Mouse (Mus musculus) kidney, embryonic 15.5 days (tissue): ENCODE measurements around the gene Arhgap24. TPM values are rescaled to one million over a fixed set of nuclear protein-coding genes. Genes with fewer than 3 reads are reported as not detected.

Source experiments
- ATAC-seq: fragments of 200-750 bp; cut with Nextera tagmentation; replicated peaks from 2 replicates; pipeline ENCODE4 v1.8.0; 2017; ENCODE audit warnings: moderate TSS enrichment; ENCODE audit not compliant: low FRiP score
- H3K27ac ChIP-seq: fragments of 300-500 bp; sonication (generic); 2 replicates; pipeline ENCODE4 v1.5.1; 2015; ENCODE audit warnings: mild to moderate bottlenecking, inconsistent platforms
- H3K27me3 ChIP-seq: fragments of 300-500 bp; sonication (generic); 2 replicates; pipeline ENCODE4 v1.6.1; 2015; ENCODE audit warnings: inconsistent platforms
- H3K36me3 ChIP-seq: fragments of 300-500 bp; sonication (generic); 2 replicates; pipeline ENCODE4 v1.6.1; 2015; ENCODE audit warnings: inconsistent platforms
- H3K4me1 ChIP-seq: fragments of 300-500 bp; sonication (generic); 2 replicates; pipeline ENCODE4 v1.6.1; 2015; ENCODE audit warnings: inconsistent platforms
- H3K4me2 ChIP-seq: fragments of 300-500 bp; sonication (generic); 2 replicates; pipeline ENCODE4 v1.6.1; 2015; ENCODE audit warnings: moderate library complexity, mild to moderate bottlenecking, inconsistent platforms
- H3K4me3 ChIP-seq: fragments of 300-500 bp; sonication (generic); replicated peaks from 2 replicates; pipeline ENCODE4 v1.5.1; 2015; ENCODE audit warnings: mild to moderate bottlenecking, inconsistent platforms
- H3K9ac ChIP-seq: fragments of 300-500 bp; sonication (generic); 2 replicates; pipeline ENCODE4 v1.6.1; 2015; ENCODE audit warnings: mild to moderate bottlenecking, inconsistent platforms
- H3K9me3 ChIP-seq: fragments of 300-500 bp; sonication (generic); replicated peaks from 2 replicates; pipeline ENCODE4 v1.6.1; 2016; ENCODE audit warnings: inconsistent platforms
- WGBS: fragments of 180-500 bp; shearing (Covaris S2); methylation state at CpG from one replicate; pipeline ENCODE4 v1.1.7; 2015; ENCODE audit warnings: mixed read lengths; 5-methylcytosine and 5-hydroxymethylcytosine counted together
- polyA plus RNA-seq: library from polyadenylated mRNA; unstranded; fragments of >200 nt; fragmentation: Nextera tagmentation; extraction: Ambion mirVana; gene quantifications from 2 replicates; pipeline ENCODE4 v1.2.1, GENCODE M21; 2015

Gene Arhgap24
- polyA plus RNA-seq, 1 experiment from 2014 or later = 71.3 TPM

GRCm38 (mm10) chr5:102888482-102889162 lies 407.4 kb downstream of the Arhgap24 start:
- Histone ChIP-seq H3K4me1 (no peaks in the 10 kb centered on the region), H3K9ac (no peak overlapping the region), H3K9me3 (no peaks in the 10 kb centered on the region), H3K27ac (no peak overlapping the region), H3K27me3 (no peaks in the 10 kb centered on the region), H3K4me2 (no peak overlapping the region), H3K4me3 (no peak overlapping the region), H3K36me3 (peaks cover 25% of the 10 kb centered on the region)
- ATAC-seq = no peak
- 60% methylated on average over 14 of the region's 14 CpGs for WGBS

GRCm38 (mm10) chr5:102889163-102889488 lies 407.9 kb downstream of the Arhgap24 start:
- ATAC-seq = no peak
- Histone ChIP-seq H3K4me3 (no peak overlapping the region), H3K36me3 (peaks cover 27% of the 10 kb centered on the region), H3K27ac (no peak overlapping the region), H3K27me3 (no peaks in the 10 kb centered on the region), H3K4me1 (no peaks in the 10 kb centered on the region), H3K9ac (no peak overlapping the region), H3K9me3 (no peaks in the 10 kb centered on the region), H3K4me2 (no peak overlapping the region)
- 72% methylated on average over 2 of the region's 2 CpGs for WGBS

GRCm38 (mm10) chr5:102892226-102892625 lies 411.0 kb downstream of the Arhgap24 start:
- H3K9ac ChIP-seq = no peak overlapping the region
- ATAC-seq = no peak
- no peak overlapping the region for H3K4me2 ChIP-seq
- H3K36me3 ChIP-seq = peaks cover 38% of the 10 kb centered on the region
- no peaks in the 10 kb centered on the region for H3K27me3 ChIP-seq
- no peak overlapping the region for H3K4me3 ChIP-seq
- H3K9me3 ChIP-seq = no peaks in the 10 kb centered on the region
- no peak overlapping the region for H3K27ac ChIP-seq
- WGBS = 93% methylated on average over 11 of the region's 11 CpGs
- H3K4me1 ChIP-seq = no peaks in the 10 kb centered on the region

GRCm38 (mm10) chr5:102898301-102898700 lies 417.1 kb downstream of the Arhgap24 start:
- Histone ChIP-seq H3K36me3 (peaks cover 32% of the 10 kb centered on the region), H3K9ac (no peak overlapping the region), H3K9me3 (no peaks in the 10 kb centered on the region), H3K4me1 (0 out of 2 replicates have a peak, but pooled peaks cover 3% of the 10 kb centered on the region), H3K4me3 (no peak overlapping the region), H3K27me3 (no peaks in the 10 kb centered on the region), H3K27ac (peak overlapping the region; percentile 23), H3K4me2 (no peak overlapping the region)
- no peak; the same call in 1 of the 2 replicates for ATAC-seq
- WGBS = 88% methylated on average over 4 of the region's 4 CpGs

GRCm38 (mm10) chr5:102899680-102900215 lies 418.6 kb downstream of the Arhgap24 start:
- no peak for ATAC-seq
- Histone ChIP-seq H3K4me1 (peaks cover 10% of the 10 kb centered on the region; the same call in 1 of the 2 replicates), H3K4me2 (no peak overlapping the region), H3K36me3 (peaks cover 26% of the 10 kb centered on the region; the same call in 1 of the 2 replicates), H3K9me3 (no peaks in the 10 kb centered on the region), H3K27me3 (no peaks in the 10 kb centered on the region), H3K9ac (no peak overlapping the region), H3K27ac (no peak overlapping the region), H3K4me3 (no peak overlapping the region)
- WGBS = 67% methylated on average over 6 of the region's 6 CpGs

- Histone ChIP-seq H3K27ac (no peak overlapping the region), H3K4me3 (no peak overlapping the region)
- 84% methylated on average over 5 of the region's 5 CpGs for WGBS
These were observed 420.0 kb downstream of the Arhgap24 start for GRCm38 (mm10) chr5:102901176-102901575.

GRCm38 (mm10) chr5:102903487-102903886 lies 422.3 kb downstream of the Arhgap24 start:
- Histone ChIP-seq H3K27ac (peak overlapping the region; percentile 79), H3K9me3 (no peaks in the 10 kb centered on the region), H3K4me3 (no peak overlapping the region), H3K4me1 (peaks cover 10% of the 10 kb centered on the region; the same call in 1 of the 2 replicates), H3K4me2 (no peak overlapping the region), H3K9ac (no peak overlapping the region), H3K36me3 (peaks cover 6% of the 10 kb centered on the region; the same call in 1 of the 2 replicates), H3K27me3 (no peaks in the 10 kb centered on the region)
- peak; percentile 92 for ATAC-seq
- WGBS = 65% methylated on average over 9 of the region's 9 CpGs

More at GRCm38 (mm10) chr5:102901176-102901575, 420.0 kb downstream of the Arhgap24 start:
- no peak overlapping the region for H3K9ac ChIP-seq
- no peak overlapping the region for H3K4me2 ChIP-seq
- peaks cover 10% of the 10 kb centered on the region; the same call in 1 of the 2 replicates for H3K4me1 ChIP-seq
- ATAC-seq = no peak
- H3K36me3 ChIP-seq = peaks cover 26% of the 10 kb centered on the region; the same call in 1 of the 2 replicates
- no peaks in the 10 kb centered on the region for H3K27me3 ChIP-seq
- no peaks in the 10 kb centered on the region for H3K9me3 ChIP-seq

GRCm38 (mm10) chr5:102904066-102904465 lies 422.9 kb downstream of the Arhgap24 start:
- WGBS = 81% methylated on average over 12 of the region's 12 CpGs
- H3K4me1 ChIP-seq = peaks cover 7% of the 10 kb centered on the region; the same call in 1 of the 2 replicates
- no peaks in the 10 kb centered on the region for H3K27me3 ChIP-seq
- peaks cover under 1% of the 10 kb centered on the region; the same call in 1 of the 2 replicates for H3K36me3 ChIP-seq
- ATAC-seq = no peak; the same call in 1 of the 2 replicates
- no peak overlapping the region for H3K4me3 ChIP-seq
- H3K27ac ChIP-seq = peak overlapping the region; percentile 54; the same call in 1 of the 2 replicates
- H3K4me2 ChIP-seq = no peak overlapping the region
- no peak overlapping the region for H3K9ac ChIP-seq
- no peaks in the 10 kb centered on the region for H3K9me3 ChIP-seq

- no peak overlapping the region for H3K27ac ChIP-seq
- no peak overlapping the region for H3K4me3 ChIP-seq
- no peak overlapping the region for H3K9ac ChIP-seq
- H3K4me2 ChIP-seq = no peak overlapping the region
- no peaks in the 10 kb centered on the region for H3K27me3 ChIP-seq
- 70% methylated on average over 13 of the region's 13 CpGs for WGBS
- ATAC-seq = no peak
- peaks cover 7% of the 10 kb centered on the region; the same call in 1 of the 2 replicates for H3K4me1 ChIP-seq
- H3K9me3 ChIP-seq = no peaks in the 10 kb centered on the region
- no peaks in the 10 kb centered on the region for H3K36me3 ChIP-seq
These were observed 424.4 kb downstream of the Arhgap24 start for GRCm38 (mm10) chr5:102905441-102906211.

GRCm38 (mm10) chr5:102920199-102920598 lies 439.0 kb downstream of the Arhgap24 start:
- peak; percentile 54; the same call in 1 of the 2 replicates for ATAC-seq
- Histone ChIP-seq H3K27ac (no peak overlapping the region), H3K9ac (no peak overlapping the region), H3K4me1 (0 out of 2 replicates have a peak, but pooled peaks cover 3% of the 10 kb centered on the region), H3K4me2 (no peak overlapping the region), H3K9me3 (no peaks in the 10 kb centered on the region), H3K36me3 (no peaks in the 10 kb centered on the region), H3K4me3 (no peak overlapping the region), H3K27me3 (no peaks in the 10 kb centered on the region)
- WGBS = 43% methylated on average over 2 of the region's 2 CpGs

GRCm38 (mm10) chr5:102926786-102927185 lies 445.6 kb downstream of the Arhgap24 start:
- no peak for ATAC-seq
- Histone ChIP-seq H3K4me2 (no peak overlapping the region), H3K4me1 (no peaks in the 10 kb centered on the region), H3K27ac (no peak overlapping the region), H3K27me3 (no peaks in the 10 kb centered on the region), H3K9ac (no peak overlapping the region), H3K4me3 (no peak overlapping the region), H3K36me3 (no peaks in the 10 kb centered on the region), H3K9me3 (no peaks in the 10 kb centered on the region)
- WGBS = 77% methylated on average over 5 of the region's 5 CpGs

GRCm38 (mm10) chr5:102930161-102930560 lies 449.0 kb downstream of the Arhgap24 start:
- no peaks in the 10 kb centered on the region for H3K36me3 ChIP-seq
- H3K27me3 ChIP-seq = no peaks in the 10 kb centered on the region
- H3K27ac ChIP-seq = no peak overlapping the region
- no peak overlapping the region for H3K4me2 ChIP-seq
- WGBS = 65% methylated on average over 6 of the region's 6 CpGs
- no peaks in the 10 kb centered on the region for H3K4me1 ChIP-seq
- H3K9me3 ChIP-seq = no peaks in the 10 kb centered on the region
- no peak for ATAC-seq
- no peak overlapping the region for H3K4me3 ChIP-seq
- H3K9ac ChIP-seq = no peak overlapping the region
